Mouse (Mus musculus) lung, postnatal 0 days (tissue): ENCODE data around the gene Aurkb.

Source experiments
- CTCF ChIP-seq: IDR thresholded peaks from 2 replicates; pipeline ENCODE4 v1.5.1; 2016; ENCODE audit warnings: antibody characterized with exemption, mild to moderate bottlenecking
- EP300 ChIP-seq: IDR thresholded peaks from 2 replicates; pipeline ENCODE4 v1.6.1; 2016; ENCODE audit warnings: antibody characterized with exemption, mild to moderate bottlenecking, control low read depth

DNA sequence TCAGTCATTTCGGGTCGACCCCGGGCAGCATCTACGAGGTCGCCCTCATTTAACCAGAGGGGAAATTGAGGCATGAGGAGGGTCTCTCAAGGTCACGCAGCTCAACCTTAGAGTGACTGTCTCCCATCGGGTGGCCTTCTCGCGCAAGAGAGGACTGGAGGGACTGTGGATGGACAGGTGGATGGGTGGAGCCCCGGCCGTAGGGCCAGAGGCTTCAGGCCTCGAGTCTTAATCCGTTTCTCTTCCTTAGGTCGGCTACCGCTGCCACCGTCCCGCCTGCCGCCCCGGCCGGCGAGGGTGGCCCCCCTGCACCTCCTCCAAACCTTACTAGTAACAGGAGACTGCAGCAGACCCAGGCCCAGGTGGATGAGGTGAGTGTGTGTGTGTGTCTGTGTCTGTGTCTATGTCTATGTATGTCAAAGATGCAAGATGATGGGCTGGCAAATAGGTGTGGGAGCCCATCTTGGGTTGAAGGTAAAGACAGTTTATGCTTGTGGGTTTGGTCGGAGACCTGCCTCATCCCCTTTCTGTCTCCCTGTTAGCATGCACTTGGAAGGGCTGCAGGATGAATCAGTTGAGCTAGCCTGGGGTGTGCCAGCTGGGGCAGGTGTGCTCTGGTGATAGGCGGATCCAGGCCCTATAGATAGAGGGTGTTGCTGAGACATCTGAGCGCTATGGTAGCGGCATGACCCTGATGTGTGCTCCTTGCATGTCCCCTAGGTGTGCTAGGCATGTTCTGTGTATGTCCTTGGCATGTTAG is 43.6 kb downstream of the Aurkb start:
- TF ChIP-seq CTCF (no peak), EP300 (no peak)
